ENCODE assay signal across 13 mouse cellular contexts in genomic region chr12:102585390-102585789, GRCm38 (mm10). TPM values are rescaled to one million over a fixed set of nuclear protein-coding genes. Genes with fewer than 3 reads are reported as not detected.
DNase-seq lines count a peak whose midpoint lies in the region; ATAC-seq and TF ChIP-seq lines count a peak whose summit lies in the region.
"Had no signal": no experiment of that assay in that cellular context is flagged by ENCODE, and none has a peak within 500 bp of the region (broad histone marks: within the 10 kb centered on the region; RNA-seq: fewer than 3 reads in every experiment).

No protein-coding gene starts in this region.

- H3K9ac ChIP-seq in forebrain, embryonic 14.5 days (ENCODE audit: low read length), result no peak overlapping the region
- H3K9ac ChIP-seq in forebrain, postnatal 0 days, result no peak overlapping the region
- H3K9ac ChIP-seq: hindbrain, embryonic 13.5 days; liver, embryonic 13.5 days had no signal

- no peak overlapping the region for H3K4me2 ChIP-seq in forebrain, embryonic 14.5 days (ENCODE audit: low read length)
- H3K4me2 ChIP-seq in forebrain, postnatal 0 days (ENCODE audit: low read depth), result no peak overlapping the region
- H3K4me2 ChIP-seq: hindbrain, embryonic 13.5 days; liver, embryonic 13.5 days had no signal

- no peak overlapping the region for H3K4me3 ChIP-seq in forebrain, embryonic 14.5 days (ENCODE audit: low read depth, low read length)
- no peak overlapping the region for H3K4me3 ChIP-seq in forebrain, embryonic 10.5 days
- no peak overlapping the region for H3K4me3 ChIP-seq in forebrain, postnatal 0 days (ENCODE audit: low read depth, low read length)
- H3K4me3 ChIP-seq: hindbrain, embryonic 13.5 days; liver, embryonic 13.5 days had no signal

- intact Hi-C loops in left cerebral cortex, postnatal 4 days (cut with DNase I), result no loop called here

- WGBS in forebrain, embryonic 14.5 days, result 71% methylated on average over 3 of the region's 3 CpGs
- 91% methylated on average over 3 of the region's 3 CpGs for WGBS in forebrain, embryonic 10.5 days
- WGBS in forebrain, postnatal 0 days, result 55% methylated on average over 3 of the region's 3 CpGs

- H3K27me3 ChIP-seq in forebrain, embryonic 14.5 days (replicated peaks; ENCODE audit: control insufficient read depth, insufficient read depth, low read length), result no peaks in the 10 kb centered on the region
- H3K27me3 ChIP-seq in forebrain, embryonic 10.5 days (ENCODE audit: poor library complexity, severe bottlenecking), result no peaks in the 10 kb centered on the region
- no peaks in the 10 kb centered on the region for H3K27me3 ChIP-seq in forebrain, postnatal 0 days (ENCODE audit: insufficient read depth, low read length)
- H3K27me3 ChIP-seq: hindbrain, embryonic 13.5 days; liver, embryonic 13.5 days; Patski had no signal

- no peaks in the 10 kb centered on the region for H3K4me1 ChIP-seq in forebrain, embryonic 14.5 days (ENCODE audit: control insufficient read depth, insufficient read depth, low read length)
- 0 out of 2 replicates have a peak, but pooled peaks cover 5% of the 10 kb centered on the region for H3K4me1 ChIP-seq in forebrain, embryonic 10.5 days
- no peaks in the 10 kb centered on the region for H3K4me1 ChIP-seq in forebrain, postnatal 0 days (ENCODE audit: insufficient read depth)
- H3K4me1 ChIP-seq: liver, embryonic 13.5 days had no signal

- H3K27ac ChIP-seq in forebrain, embryonic 14.5 days (ENCODE audit: low read depth, low read length), result peak overlapping the region; percentile 41
- no peak overlapping the region for H3K27ac ChIP-seq in forebrain, embryonic 10.5 days
- H3K27ac ChIP-seq in forebrain, postnatal 0 days (ENCODE audit: low read depth, low read length), result no peak overlapping the region
- H3K27ac ChIP-seq: hindbrain, embryonic 13.5 days; liver, embryonic 13.5 days had no signal

- no peaks in the 10 kb centered on the region for H3K9me3 ChIP-seq in forebrain, embryonic 14.5 days (replicated peaks; ENCODE audit: control insufficient read depth, low read length)
- no peaks in the 10 kb centered on the region for H3K9me3 ChIP-seq in forebrain, embryonic 10.5 days
- H3K9me3 ChIP-seq in forebrain, postnatal 0 days (ENCODE audit: low read length), result no peaks in the 10 kb centered on the region
- H3K9me3 ChIP-seq: hindbrain, embryonic 13.5 days; liver, embryonic 13.5 days had no signal

- H3K36me3 ChIP-seq in forebrain, embryonic 14.5 days (ENCODE audit: control insufficient read depth, insufficient read depth, low read length), result peaks cover 30% of the 10 kb centered on the region; the same call in 1 of the 2 replicates
- peaks cover 23% of the 10 kb centered on the region for H3K36me3 ChIP-seq in forebrain, embryonic 10.5 days (replicated peaks)
- peaks cover 27% of the 10 kb centered on the region for H3K36me3 ChIP-seq in forebrain, postnatal 0 days (ENCODE audit: insufficient read depth)
- H3K36me3 ChIP-seq: liver, embryonic 13.5 days had no signal

- peak; percentile 85 for ATAC-seq in forebrain, embryonic 14.5 days
- ATAC-seq in forebrain, postnatal 0 days, result peak; percentile 63
- no peak for ATAC-seq in granulocyte monocyte progenitor cell, adult 5-6 weeks (replicated peaks; ENCODE audit: poor library complexity, severe bottlenecking)
- ATAC-seq in monocyte, adult 5-6 weeks (replicated peaks; ENCODE audit: insufficient number of reproducible peaks, low FRiP score, low TSS enrichment, poor library complexity, severe bottlenecking), result no peak

- TF ChIP-seq CTCF in forebrain, postnatal 0 days (IDR thresholded peaks at IDR 0.05; ENCODE audit: low read depth), result no peak

- DNase-seq in forebrain, embryonic 14.5 days (ENCODE audit: low spot score), result peak; percentile 83
- no peak for DNase-seq in forebrain, embryonic 10.5 days (ENCODE audit: extremely low spot score, low spot score)
- peak; percentile 43 to 56 for DNase-seq in left cerebral cortex, adult 18-20 months (ENCODE audit: low spot score in 2 of 2)
- no peak for DNase-seq in left cerebral cortex, adult 11 months (ENCODE audit: low spot score)
- DNase-seq in forebrain, postnatal 0 days, result peak; percentile 62
- DNase-seq in left cerebral cortex, postnatal 4 days, result peak; percentile 78
- DNase-seq: liver, embryonic 13.5 days; midbrain, embryonic 14.5 days; thymus, adult 2 months had no signal

RNA-seq across cellular contexts. Expression of gene Chga, which starts 30.6 kb away (rescaled TPM):
- 63.3 and 76.8 TPM in 2 replicates for polyA plus RNA-seq in forebrain, embryonic 14.5 days (2014; fragmentation: Nextera tagmentation; extraction: Ambion mirVana)
- 6.7 and 9.2 TPM in 2 replicates for polyA plus RNA-seq in forebrain, embryonic 10.5 days (2016; fragmentation: Nextera tagmentation; extraction: Ambion mirVana)
- total RNA-seq in left cerebral cortex, adult 18-20 months (2021), result 100 to 1,000 TPM; 151 to 236 TPM
- total RNA-seq in forebrain, postnatal 0 days (2014; rRNA removed), result 108 and 123 TPM in 2 replicates
- 130 and 171 TPM in 2 replicates for polyA plus RNA-seq in forebrain, postnatal 0 days (2015; fragmentation: Nextera tagmentation; extraction: Ambion mirVana)
- total RNA-seq in left cerebral cortex, postnatal 4 days (2021), result 100 to 1,000 TPM; 105 to 113 TPM
- total RNA-seq in granulocyte monocyte progenitor cell, adult 5-6 weeks (2014; fragmentation: Nextera tagmentation), result not detected in 2 replicates
- total RNA-seq in granulocyte monocyte progenitor cell, adult 5-6 weeks (2017), result not detected in 2 replicates
- not detected in 3 replicates for total RNA-seq in monocyte, adult 5-6 weeks (2017)

Comparison
In these comparisons a context has a peak if more than half of its experiments do, and no peak if none do; other contexts are left out.
1. DNase-seq: peak in forebrain, embryonic 14.5 days (single experiment), left cerebral cortex, adult 18-20 months (2 of 2), forebrain, postnatal 0 days (single experiment) and left cerebral cortex, postnatal 4 days (single experiment); none in forebrain, embryonic 10.5 days (single experiment) and left cerebral cortex, adult 11 months (single experiment).
2. ATAC-seq: peak in forebrain, embryonic 14.5 days (single experiment) and forebrain, postnatal 0 days (single experiment); none in granulocyte monocyte progenitor cell, adult 5-6 weeks (single experiment) and monocyte, adult 5-6 weeks (single experiment).
3. RNA of gene Chga, which starts 30.6 kb away (total RNA-seq): 151 to 236 TPM in left cerebral cortex, adult 18-20 months, 108 to 123 TPM in forebrain, postnatal 0 days and 105 to 113 TPM in left cerebral cortex, postnatal 4 days; not detected in granulocyte monocyte progenitor cell, adult 5-6 weeks and not detected in monocyte, adult 5-6 weeks; every median in the first group is over 100 times any median in the second.